Mouse (Mus musculus): ENCODE results near the gene Htr2c. TPM values are rescaled to one million over a fixed set of nuclear protein-coding genes. Genes with fewer than 3 reads are reported as not detected.

The Htr2c gene
- polyA plus RNA-seq, 1 experiment, result not detected

- H3K4me1 ChIP-seq (ENCODE audit: control insufficient read depth, insufficient read depth, insufficient read length, low read length), result no peaks in the 10 kb centered on the region
- no peak overlapping the region for H3K27ac ChIP-seq (ENCODE audit: insufficient read depth, low read depth, low read length)
- WGBS, result 77% methylated on average over 2 of the region's 2 CpGs
- no peaks in the 10 kb centered on the region for H3K36me3 ChIP-seq (ENCODE audit: control insufficient read depth, insufficient read depth, low read length)
- H3K4me3 ChIP-seq (ENCODE audit: low read depth, low read length), result no peak overlapping the region
- no peak for TF ChIP-seq POLR2A (IDR thresholded peaks at IDR 0.05; ENCODE audit: low read depth, low read length)
- no peak for TF ChIP-seq CTCF (IDR thresholded peaks at IDR 0.05; ENCODE audit: extremely low read depth, insufficient read length, insufficient replicate concordance, low read depth, low read length)
- no peaks in the 10 kb centered on the region for H3K27me3 ChIP-seq (ENCODE audit: control insufficient read depth, insufficient read depth, low read length)
These were observed 276.7 kb downstream of the Htr2c start for GRCm38 (mm10) chrX:147238806-147239542.

Data from small intestine, adult 2 months (tissue).